Mouse (Mus musculus) embryonic facial prominence, embryonic 13.5 days (tissue): ENCODE results near the gene Kif2a. TPM values are rescaled to one million over a fixed set of nuclear protein-coding genes. Genes with fewer than 3 reads are reported as not detected.
"Not testable (repeated sequence)": the region's sequence is repeated elsewhere in the genome, so short reads cannot be mapped to it uniquely, and the experiment has no call there.

Experiments
- ATAC-seq: fragments of 200-750 bp; cut with Nextera tagmentation; 2 replicates; pipeline ENCODE4 v1.8.0; 2017; ENCODE audit warnings: low read depth; ENCODE audit not compliant: insufficient number of reproducible peaks, insufficient read depth, low FRiP score, low TSS enrichment
- H3K27ac ChIP-seq: fragments of 300-500 bp; sonication (generic); 2 replicates; pipeline ENCODE4 v1.5.1; 2015; ENCODE audit warnings: moderate library complexity, mild to moderate bottlenecking, inconsistent platforms
- H3K27me3 ChIP-seq: fragments of 300-500 bp; sonication (generic); 2 replicates; pipeline ENCODE4 v1.6.1; 2015; ENCODE audit warnings: mild to moderate bottlenecking, inconsistent platforms
- H3K36me3 ChIP-seq: fragments of 300-500 bp; sonication (generic); 2 replicates; pipeline ENCODE4 v1.6.1; 2015; ENCODE audit warnings: mild to moderate bottlenecking, inconsistent platforms
- H3K4me1 ChIP-seq: fragments of 300-500 bp; sonication (generic); 2 replicates; pipeline ENCODE4 v1.6.1; 2015; ENCODE audit warnings: inconsistent platforms
- H3K4me2 ChIP-seq: fragments of 300-500 bp; sonication (generic); 2 replicates; pipeline ENCODE4 v1.6.1; 2015; ENCODE audit warnings: moderate library complexity, mild to moderate bottlenecking, inconsistent platforms
- H3K4me3 ChIP-seq: fragments of 300-500 bp; sonication (generic); 2 replicates; pipeline ENCODE4 v1.5.1; 2015; ENCODE audit warnings: mild to moderate bottlenecking, inconsistent platforms
- H3K9ac ChIP-seq: fragments of 300-500 bp; sonication (generic); 2 replicates; pipeline ENCODE4 v1.6.1; 2015; ENCODE audit warnings: mild to moderate bottlenecking, inconsistent platforms
- H3K9me3 ChIP-seq: fragments of 300-500 bp; sonication (generic); 2 replicates; pipeline ENCODE4 v1.6.1; 2016; ENCODE audit warnings: inconsistent platforms
- WGBS: fragments of 180-500 bp; shearing (Covaris S2); methylation state at CpG from one replicate; pipeline ENCODE4 v1.1.7; 2015; ENCODE audit warnings: mixed read lengths; 5-methylcytosine and 5-hydroxymethylcytosine counted together
- polyA plus RNA-seq: library from polyadenylated mRNA; unstranded; fragments of >200 nt; fragmentation: Nextera tagmentation; extraction: Ambion mirVana; gene quantifications from 2 replicates; pipeline ENCODE4 v1.2.1, GENCODE M21; 2015

Kif2a gene
- polyA plus RNA-seq, 1 experiment from 2014 or later: 17.7 TPM

DNA sequence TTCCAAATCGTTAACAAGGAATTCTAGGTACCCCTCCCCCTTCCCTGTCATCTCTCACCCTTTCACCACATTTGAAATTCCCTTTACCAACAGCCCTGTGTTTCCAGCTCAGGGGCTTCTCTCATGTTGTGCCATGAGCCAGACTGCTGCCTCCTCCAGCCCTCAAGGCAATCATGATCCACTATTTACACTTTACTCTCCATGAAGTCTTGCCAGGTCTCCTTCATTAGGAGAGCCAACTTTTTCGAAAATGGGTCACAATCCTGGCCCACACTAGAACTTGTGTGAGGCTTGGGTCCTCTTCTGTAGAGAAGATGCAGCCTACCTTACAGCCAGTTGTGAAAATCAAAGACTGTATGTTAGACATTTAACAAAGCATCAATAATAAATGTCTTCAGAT, 8.0 kb downstream of the Kif2a start:
- Histone ChIP-seq H3K4me1 (no peaks in the 10 kb centered on the region), H3K27ac (no peak overlapping the region), H3K4me2 (no peak overlapping the region), H3K9me3 (no peaks in the 10 kb centered on the region), H3K27me3 (no peaks in the 10 kb centered on the region), H3K36me3 (no peaks in the 10 kb centered on the region; the same call in 1 of the 2 replicates), H3K4me3 (no peak overlapping the region), H3K9ac (no peak overlapping the region)
- 66% methylated on average over 2 of the region's 2 CpGs for WGBS
- ATAC-seq: no peak

DNA sequence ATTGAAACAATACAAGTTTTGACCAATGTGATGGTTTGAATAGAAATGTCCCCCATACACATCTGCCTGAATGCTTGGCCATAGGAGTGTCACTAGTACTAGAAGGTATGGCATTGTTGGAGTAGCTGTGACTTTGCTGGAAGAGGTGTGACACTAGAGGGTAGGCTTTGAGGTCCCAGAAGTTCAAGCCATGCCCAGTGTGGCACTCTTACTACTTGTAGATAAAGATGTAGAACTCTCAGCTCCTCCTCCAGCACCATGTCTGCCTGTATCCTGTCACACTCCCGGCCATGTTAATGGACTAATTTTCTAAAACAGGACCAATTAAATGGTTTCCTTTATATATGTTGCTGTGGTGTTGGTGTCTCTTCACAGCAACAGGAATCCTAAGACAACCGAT, 10.3 kb downstream of the Kif2a start:
- Histone ChIP-seq H3K36me3 (no peaks in the 10 kb centered on the region; the same call in 1 of the 2 replicates), H3K4me1 (no peaks in the 10 kb centered on the region), H3K4me2 (no peak overlapping the region), H3K4me3 (no peak overlapping the region), H3K9me3 (no peaks in the 10 kb centered on the region), H3K27ac (no peak overlapping the region), H3K27me3 (no peaks in the 10 kb centered on the region), H3K9ac (no peak overlapping the region)
- no peak for ATAC-seq
- WGBS: 79% methylated on average over 2 of the region's 2 CpGs

DNA sequence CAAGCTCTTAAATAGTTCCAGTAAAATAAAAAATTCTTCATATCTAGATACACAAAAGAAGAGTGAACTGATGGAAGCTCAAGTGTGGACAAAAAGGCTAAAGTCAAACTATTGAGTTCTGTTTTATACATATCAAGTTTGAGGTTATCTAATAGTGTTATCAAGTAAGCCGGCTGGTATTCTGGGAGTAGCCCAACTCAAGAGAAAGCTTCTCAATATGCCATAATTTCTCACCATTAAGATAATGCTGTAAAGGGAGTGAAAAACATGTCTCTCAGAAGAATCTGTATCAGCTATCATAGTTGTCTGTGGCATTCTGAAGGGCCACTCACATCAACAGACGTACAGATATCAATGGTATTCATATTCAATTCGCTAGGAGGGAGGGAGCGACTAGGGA, 13.8 kb downstream of the Kif2a start:
- 88% methylated on average over 4 of the region's 4 CpGs for WGBS
- Histone ChIP-seq H3K9me3 (no peaks in the 10 kb centered on the region), H3K9ac (no peak overlapping the region), H3K27me3 (no peaks in the 10 kb centered on the region), H3K36me3 (no peaks in the 10 kb centered on the region), H3K27ac (no peak overlapping the region), H3K4me2 (no peak overlapping the region), H3K4me1 (no peaks in the 10 kb centered on the region), H3K4me3 (no peak overlapping the region)
- no peak for ATAC-seq

DNA sequence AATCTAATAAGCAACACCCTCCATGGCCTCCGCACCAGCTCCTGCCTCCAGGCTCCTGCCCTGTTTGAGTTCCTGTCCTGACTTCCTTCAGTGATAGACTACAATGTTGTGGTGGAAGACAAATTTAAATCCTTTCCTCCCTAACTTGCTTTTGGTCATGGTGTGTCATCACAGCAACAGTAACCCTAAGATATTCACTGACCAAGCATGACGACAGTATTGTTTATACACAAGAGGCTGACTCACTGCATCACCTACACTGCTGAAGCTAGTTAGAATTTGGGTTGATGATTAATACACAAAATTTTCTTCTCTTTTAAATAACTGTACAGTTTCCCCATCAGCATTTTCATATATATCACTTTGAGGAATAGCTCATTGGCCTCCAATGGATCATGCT, 18.7 kb downstream of the Kif2a start:
- H3K27ac ChIP-seq: no peak overlapping the region
- H3K9ac ChIP-seq: no peak overlapping the region
- H3K27me3 ChIP-seq: no peaks in the 10 kb centered on the region
- no peak overlapping the region for H3K4me2 ChIP-seq
- no peak overlapping the region for H3K4me3 ChIP-seq
- 93% methylated on average over 2 of the region's 2 CpGs for WGBS
- H3K36me3 ChIP-seq: no peaks in the 10 kb centered on the region
- no peak for ATAC-seq
- H3K4me1 ChIP-seq: no peaks in the 10 kb centered on the region
- no peaks in the 10 kb centered on the region for H3K9me3 ChIP-seq

DNA sequence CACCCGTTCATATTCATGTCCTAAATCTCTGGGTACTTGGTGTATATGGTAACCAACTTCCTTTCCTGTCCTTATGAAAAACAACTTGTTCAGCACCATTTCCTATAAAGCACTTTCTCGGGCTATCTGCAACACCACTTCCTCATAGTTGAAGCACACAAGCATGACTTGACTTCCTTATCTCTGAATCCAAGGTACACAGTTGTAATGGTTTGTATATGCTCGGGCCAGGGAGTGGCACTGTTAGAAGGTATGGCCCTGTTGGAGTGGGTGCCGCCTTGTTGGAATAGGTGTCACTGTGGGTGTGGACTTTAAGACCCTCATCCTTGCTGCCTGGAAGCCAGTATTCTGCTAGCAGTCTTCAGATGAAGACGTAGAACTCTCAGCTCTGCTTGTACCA, 23.3 kb downstream of the Kif2a start:
- no peak overlapping the region for H3K9ac ChIP-seq
- ATAC-seq: no peak
- H3K27me3 ChIP-seq: no peaks in the 10 kb centered on the region
- H3K27ac ChIP-seq: no peak overlapping the region
- 86% methylated on average over 5 of the region's 5 CpGs for WGBS
- no peak overlapping the region for H3K4me3 ChIP-seq
- no peaks in the 10 kb centered on the region for H3K36me3 ChIP-seq
- H3K4me1 ChIP-seq: peaks cover 7% of the 10 kb centered on the region; the same call in 1 of the 2 replicates
- no peaks in the 10 kb centered on the region for H3K9me3 ChIP-seq
- no peak overlapping the region for H3K4me2 ChIP-seq

DNA sequence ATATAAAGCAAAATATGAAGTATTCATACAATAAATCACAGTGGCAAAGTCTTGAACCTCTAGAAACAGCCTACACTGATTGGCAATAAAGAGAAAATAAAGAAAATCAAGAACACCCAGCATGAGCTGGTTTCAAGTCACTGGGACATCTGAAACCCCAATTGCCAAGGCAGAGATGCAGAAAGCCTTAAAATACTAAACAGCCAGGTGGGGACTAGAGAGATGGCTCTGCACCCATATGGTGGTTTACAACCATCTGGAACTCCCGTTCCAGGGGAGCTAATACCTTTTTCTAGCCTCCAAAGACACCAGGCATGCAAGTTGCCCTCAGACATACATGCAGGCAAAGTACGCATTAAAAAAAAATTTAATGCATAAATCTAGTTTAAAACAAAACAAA, 23.9 kb downstream of the Kif2a start:
- H3K4me2 ChIP-seq: no peak overlapping the region
- H3K36me3 ChIP-seq: peaks cover 2% of the 10 kb centered on the region
- peaks cover 7% of the 10 kb centered on the region; the same call in 1 of the 2 replicates for H3K4me1 ChIP-seq
- ATAC-seq: no peak
- no peaks in the 10 kb centered on the region for H3K9me3 ChIP-seq
- WGBS: 86% methylated on average over 2 of the region's 2 CpGs
- H3K27ac ChIP-seq: no peak overlapping the region
- no peak overlapping the region for H3K4me3 ChIP-seq
- H3K9ac ChIP-seq: no peak overlapping the region
- H3K27me3 ChIP-seq: no peaks in the 10 kb centered on the region

DNA sequence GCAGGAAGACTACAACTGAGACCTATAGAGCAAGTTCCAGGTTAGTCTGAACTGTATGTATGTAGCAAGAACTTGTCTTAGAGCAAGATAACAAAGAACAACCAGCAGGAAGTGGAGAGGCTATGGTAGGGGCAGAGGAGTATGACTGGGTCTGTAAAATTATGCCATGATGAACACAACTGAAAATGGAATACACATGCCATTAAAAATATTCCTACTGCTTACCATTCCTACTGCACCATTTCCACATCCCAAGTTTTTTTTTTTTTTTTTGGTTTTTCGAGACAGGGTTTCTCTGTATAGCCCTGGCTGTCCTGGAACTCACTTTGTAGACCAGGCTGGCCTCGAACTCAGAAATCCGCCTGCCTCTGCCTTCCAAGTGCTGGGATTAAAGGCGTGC, 24.4 kb downstream of the Kif2a start:
- not testable (repeated sequence) for H3K27ac ChIP-seq, H3K9ac ChIP-seq, H3K4me1 ChIP-seq, H3K9me3 ChIP-seq, H3K36me3 ChIP-seq, H3K27me3 ChIP-seq, H3K4me3 ChIP-seq, ATAC-seq, H3K4me2 ChIP-seq
- WGBS: 98% methylated on average over 4 of the region's 4 CpGs

DNA sequence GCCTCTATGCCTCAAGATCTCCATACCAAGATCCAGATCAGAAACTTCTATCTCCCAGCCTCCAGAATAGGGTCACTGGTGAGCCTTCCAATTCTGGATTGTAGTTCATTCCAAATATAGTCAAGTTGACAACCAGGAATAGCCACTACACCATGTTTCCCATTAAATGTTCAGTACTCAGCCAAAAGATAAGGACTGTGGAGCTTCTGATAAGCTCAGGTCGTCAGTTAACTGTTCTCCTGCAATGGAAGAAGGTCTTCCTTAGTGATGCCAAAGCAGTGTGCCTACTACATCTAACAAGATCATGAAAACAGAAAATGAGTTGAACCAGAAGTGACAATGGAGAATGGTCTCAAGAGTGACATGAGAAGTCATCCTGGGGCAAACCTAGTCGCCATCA, 25.0 kb downstream of the Kif2a start:
- Histone ChIP-seq H3K9me3 (no peaks in the 10 kb centered on the region), H3K4me1 (peaks cover 7% of the 10 kb centered on the region; the same call in 1 of the 2 replicates), H3K27ac (no peak overlapping the region), H3K27me3 (no peaks in the 10 kb centered on the region), H3K4me2 (no peak overlapping the region), H3K4me3 (no peak overlapping the region), H3K9ac (no peak overlapping the region), H3K36me3 (peaks cover 11% of the 10 kb centered on the region)
- WGBS: 91% methylated on average over 2 of the region's 2 CpGs
- ATAC-seq: no peak

DNA sequence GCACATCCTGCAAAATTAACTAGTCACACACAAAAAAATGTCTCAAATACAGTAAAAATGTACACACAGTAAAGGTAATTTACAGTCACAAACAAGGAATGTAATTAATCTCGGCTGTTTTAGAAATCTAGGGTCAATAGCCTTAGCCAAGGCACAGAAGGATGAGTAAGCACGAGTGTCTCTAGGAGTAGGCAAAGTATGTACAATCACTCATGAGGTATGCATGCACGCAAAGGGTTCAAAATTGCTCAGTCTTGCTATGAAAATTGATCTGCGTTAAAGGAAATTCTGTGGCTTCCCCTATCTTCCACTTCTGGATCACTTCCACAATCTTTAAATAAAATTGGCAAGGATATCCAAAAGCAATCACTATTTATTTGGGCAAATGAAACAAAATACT, 60.4 kb downstream of the Kif2a start:
- WGBS: 81% methylated on average over 4 of the region's 4 CpGs
- H3K4me2 ChIP-seq: no peak overlapping the region
- H3K36me3 ChIP-seq: peaks cover 55% of the 10 kb centered on the region
- H3K4me1 ChIP-seq: no peaks in the 10 kb centered on the region
- no peak overlapping the region for H3K9ac ChIP-seq
- H3K27me3 ChIP-seq: no peaks in the 10 kb centered on the region
- H3K27ac ChIP-seq: no peak overlapping the region
- H3K9me3 ChIP-seq: no peaks in the 10 kb centered on the region
- H3K4me3 ChIP-seq: no peak overlapping the region
- no peak for ATAC-seq

DNA sequence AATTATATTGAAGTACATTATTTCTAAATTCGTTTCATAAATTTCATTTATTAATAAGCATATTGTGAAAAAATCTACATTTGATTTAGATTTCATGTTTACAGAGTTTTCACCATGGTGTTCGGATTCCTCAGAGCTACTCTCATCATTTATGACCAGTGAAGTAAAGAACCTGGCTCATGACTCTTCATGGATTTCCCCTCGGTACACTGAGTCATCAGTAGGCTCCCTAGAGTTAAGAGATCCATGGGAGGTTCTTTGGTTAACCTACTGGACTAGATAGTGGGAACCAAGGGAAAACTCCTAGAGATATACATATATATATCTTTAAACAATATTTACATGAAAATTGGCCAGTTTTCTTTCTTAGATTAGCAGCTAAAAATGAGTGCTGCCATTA, 61.4 kb downstream of the Kif2a start:
- H3K9ac ChIP-seq: no peak overlapping the region
- WGBS: 89% methylated on average over 3 of the region's 3 CpGs
- H3K4me3 ChIP-seq: no peak overlapping the region
- no peak overlapping the region for H3K27ac ChIP-seq
- no peaks in the 10 kb centered on the region for H3K9me3 ChIP-seq
- ATAC-seq: no peak
- H3K4me1 ChIP-seq: no peaks in the 10 kb centered on the region
- H3K4me2 ChIP-seq: no peak overlapping the region
- no peaks in the 10 kb centered on the region for H3K27me3 ChIP-seq
- peaks cover 62% of the 10 kb centered on the region for H3K36me3 ChIP-seq

DNA sequence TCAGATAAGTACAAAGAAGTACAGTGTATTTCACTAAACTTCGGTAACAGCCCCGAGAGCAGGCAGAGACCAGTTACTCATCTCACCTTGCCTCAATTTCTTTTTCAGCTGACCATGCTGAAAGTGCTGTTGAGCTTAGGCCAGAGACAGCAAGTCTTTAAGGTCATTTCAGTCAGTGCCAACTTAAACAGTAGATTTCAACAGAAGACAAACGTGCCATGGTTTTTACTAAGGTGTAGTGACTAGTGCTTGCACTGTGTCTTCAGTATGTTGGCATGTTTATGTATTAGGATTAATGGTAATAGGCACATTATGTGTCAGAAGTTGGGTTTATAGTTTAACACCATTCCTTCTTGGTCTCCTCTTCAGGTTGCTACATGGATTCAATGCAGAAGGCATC, 63.6 kb downstream of the Kif2a start:
- peaks cover 70% of the 10 kb centered on the region for H3K36me3 ChIP-seq
- ATAC-seq: no peak
- WGBS: 90% methylated on average over 3 of the region's 3 CpGs
- H3K27me3 ChIP-seq: no peaks in the 10 kb centered on the region
- H3K4me1 ChIP-seq: no peaks in the 10 kb centered on the region
- H3K9ac ChIP-seq: no peak overlapping the region
- H3K4me2 ChIP-seq: no peak overlapping the region
- H3K9me3 ChIP-seq: no peaks in the 10 kb centered on the region
- no peak overlapping the region for H3K27ac ChIP-seq
- H3K4me3 ChIP-seq: no peak overlapping the region

DNA sequence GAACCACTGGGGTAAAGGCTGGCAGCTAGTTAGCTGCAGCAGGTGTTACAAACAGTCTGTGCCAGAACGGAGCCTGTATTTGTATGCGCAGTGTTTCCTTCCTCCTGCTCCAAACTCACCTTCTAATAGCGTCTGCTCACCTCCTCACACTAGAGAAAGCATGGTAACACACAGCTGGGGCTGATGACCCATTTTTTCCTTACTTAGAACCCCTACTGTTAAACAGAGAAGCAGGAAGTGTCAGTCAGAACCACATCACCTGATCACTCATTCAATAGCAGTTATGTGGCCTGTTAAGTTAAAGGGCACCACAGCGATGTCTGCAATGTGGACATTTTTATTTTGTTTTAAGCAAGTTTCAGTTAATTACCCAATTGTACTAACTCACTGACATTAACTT, 64.4 kb downstream of the Kif2a start:
- Histone ChIP-seq H3K27me3 (no peaks in the 10 kb centered on the region), H3K27ac (no peak overlapping the region), H3K9me3 (no peaks in the 10 kb centered on the region), H3K4me2 (no peak overlapping the region), H3K9ac (no peak overlapping the region), H3K36me3 (peaks cover 71% of the 10 kb centered on the region), H3K4me3 (no peak overlapping the region), H3K4me1 (no peaks in the 10 kb centered on the region)
- no peak for ATAC-seq
- 88% methylated on average over 4 of the region's 4 CpGs for WGBS

DNA sequence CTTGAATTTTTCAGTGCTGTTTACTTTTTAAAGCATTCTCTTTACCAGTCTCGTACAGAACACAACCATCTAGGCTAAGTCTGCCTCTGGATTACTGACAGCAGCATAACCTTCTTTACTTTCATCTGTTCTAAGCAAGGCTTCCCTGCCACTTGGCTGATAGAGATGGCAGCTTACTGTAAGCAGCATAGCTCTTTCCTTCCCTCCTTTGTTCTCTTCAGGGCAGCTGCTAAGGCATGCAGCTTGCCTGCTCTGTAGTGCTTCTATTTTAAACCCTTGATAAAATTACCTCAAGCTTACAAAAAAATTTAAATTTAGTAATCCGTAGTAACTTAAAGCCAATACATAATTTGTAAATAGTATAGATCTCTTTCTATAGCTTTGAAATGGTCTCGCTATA, 67.0 kb downstream of the Kif2a start:
- ATAC-seq: no peak
- H3K27ac ChIP-seq: no peak overlapping the region
- H3K9ac ChIP-seq: no peak overlapping the region
- 94% methylated on average over 3 of the region's 3 CpGs for WGBS
- no peak overlapping the region for H3K4me3 ChIP-seq
- H3K9me3 ChIP-seq: no peaks in the 10 kb centered on the region
- peaks cover 76% of the 10 kb centered on the region for H3K36me3 ChIP-seq
- no peak overlapping the region for H3K4me2 ChIP-seq
- H3K27me3 ChIP-seq: no peaks in the 10 kb centered on the region
- H3K4me1 ChIP-seq: no peaks in the 10 kb centered on the region
